Mouse (Mus musculus) embryonic facial prominence, embryonic 13.5 days (tissue): Measurements from ENCODE around the gene Trappc12. TPM values are rescaled to one million over a fixed set of nuclear protein-coding genes. Genes with fewer than 3 reads are reported as not detected.

ENCODE experiments used
- ATAC-seq: fragments of 200-750 bp; cut with Nextera tagmentation; 2 replicates; pipeline ENCODE4 v1.8.0; 2017; ENCODE audit warnings: low read depth; ENCODE audit not compliant: insufficient number of reproducible peaks, insufficient read depth, low FRiP score, low TSS enrichment
- H3K27ac ChIP-seq: fragments of 300-500 bp; sonication (generic); 2 replicates; pipeline ENCODE4 v1.5.1; 2015; ENCODE audit warnings: moderate library complexity, mild to moderate bottlenecking, inconsistent platforms
- H3K27me3 ChIP-seq: fragments of 300-500 bp; sonication (generic); 2 replicates; pipeline ENCODE4 v1.6.1; 2015; ENCODE audit warnings: mild to moderate bottlenecking, inconsistent platforms
- H3K36me3 ChIP-seq: fragments of 300-500 bp; sonication (generic); 2 replicates; pipeline ENCODE4 v1.6.1; 2015; ENCODE audit warnings: mild to moderate bottlenecking, inconsistent platforms
- H3K4me1 ChIP-seq: fragments of 300-500 bp; sonication (generic); 2 replicates; pipeline ENCODE4 v1.6.1; 2015; ENCODE audit warnings: inconsistent platforms
- H3K4me2 ChIP-seq: fragments of 300-500 bp; sonication (generic); 2 replicates; pipeline ENCODE4 v1.6.1; 2015; ENCODE audit warnings: moderate library complexity, mild to moderate bottlenecking, inconsistent platforms
- H3K4me3 ChIP-seq: fragments of 300-500 bp; sonication (generic); 2 replicates; pipeline ENCODE4 v1.5.1; 2015; ENCODE audit warnings: mild to moderate bottlenecking, inconsistent platforms
- H3K9ac ChIP-seq: fragments of 300-500 bp; sonication (generic); 2 replicates; pipeline ENCODE4 v1.6.1; 2015; ENCODE audit warnings: mild to moderate bottlenecking, inconsistent platforms
- H3K9me3 ChIP-seq: fragments of 300-500 bp; sonication (generic); 2 replicates; pipeline ENCODE4 v1.6.1; 2016; ENCODE audit warnings: inconsistent platforms
- WGBS: fragments of 180-500 bp; shearing (Covaris S2); methylation state at CpG from one replicate; pipeline ENCODE4 v1.1.7; 2015; ENCODE audit warnings: mixed read lengths; 5-methylcytosine and 5-hydroxymethylcytosine counted together
- polyA plus RNA-seq: library from polyadenylated mRNA; unstranded; fragments of >200 nt; fragmentation: Nextera tagmentation; extraction: Ambion mirVana; gene quantifications from 2 replicates; pipeline ENCODE4 v1.2.1, GENCODE M21; 2015

Gene Trappc12
- polyA plus RNA-seq, 1 experiment from 2014 or later: 47.1 TPM

GRCm38 (mm10) chr12:28732631-28733030, 17.6 kb downstream of the Trappc12 start:
- Histone ChIP-seq H3K27me3 (no peaks in the 10 kb centered on the region), H3K4me2 (no peak overlapping the region), H3K9ac (no peak overlapping the region), H3K4me3 (no peak overlapping the region), H3K9me3 (no peaks in the 10 kb centered on the region), H3K36me3 (peaks cover 73% of the 10 kb centered on the region), H3K4me1 (no peaks in the 10 kb centered on the region), H3K27ac (no peak overlapping the region)
- no peak for ATAC-seq
- 94% methylated on average over 8 of the region's 8 CpGs for WGBS

GRCm38 (mm10) chr12:28727061-28727460, 23.2 kb downstream of the Trappc12 start:
- Histone ChIP-seq H3K36me3 (peaks cover 57% of the 10 kb centered on the region), H3K4me3 (no peak overlapping the region), H3K9me3 (no peaks in the 10 kb centered on the region), H3K4me1 (no peaks in the 10 kb centered on the region), H3K9ac (no peak overlapping the region), H3K27ac (no peak overlapping the region), H3K4me2 (no peak overlapping the region), H3K27me3 (no peaks in the 10 kb centered on the region)
- 83% methylated on average over 5 of the region's 5 CpGs for WGBS
- no peak for ATAC-seq

GRCm38 (mm10) chr12:28726204-28726603, 24.1 kb downstream of the Trappc12 start:
- Histone ChIP-seq H3K4me3 (no peak overlapping the region), H3K27ac (no peak overlapping the region), H3K27me3 (no peaks in the 10 kb centered on the region), H3K4me1 (no peaks in the 10 kb centered on the region), H3K4me2 (no peak overlapping the region), H3K9me3 (no peaks in the 10 kb centered on the region), H3K36me3 (peaks cover 58% of the 10 kb centered on the region), H3K9ac (no peak overlapping the region)
- no peak for ATAC-seq
- WGBS: 90% methylated on average over 4 of the region's 4 CpGs

GRCm38 (mm10) chr12:28724366-28724765, 25.9 kb downstream of the Trappc12 start:
- no peak overlapping the region for H3K27ac ChIP-seq
- no peak for ATAC-seq
- peaks cover 65% of the 10 kb centered on the region for H3K36me3 ChIP-seq
- H3K27me3 ChIP-seq: no peaks in the 10 kb centered on the region
- H3K4me1 ChIP-seq: no peaks in the 10 kb centered on the region
- no peak overlapping the region for H3K9ac ChIP-seq
- WGBS: 66% methylated on average over 3 of the region's 3 CpGs
- H3K9me3 ChIP-seq: no peaks in the 10 kb centered on the region
- no peak overlapping the region for H3K4me3 ChIP-seq
- no peak overlapping the region for H3K4me2 ChIP-seq

- no peak overlapping the region for H3K9ac ChIP-seq
- 86% methylated on average over 2 of the region's 2 CpGs for WGBS
- no peak overlapping the region for H3K4me3 ChIP-seq
- no peaks in the 10 kb centered on the region for H3K9me3 ChIP-seq
- no peaks in the 10 kb centered on the region for H3K27me3 ChIP-seq
- no peak overlapping the region for H3K4me2 ChIP-seq
- no peak for ATAC-seq
- no peak overlapping the region for H3K27ac ChIP-seq
- no peaks in the 10 kb centered on the region for H3K4me1 ChIP-seq
- H3K36me3 ChIP-seq: peaks cover 58% of the 10 kb centered on the region
These were observed 32.2 kb downstream of the Trappc12 start for GRCm38 (mm10) chr12:28718106-28718505.

GRCm38 (mm10) chr12:28717066-28717465, 33.2 kb downstream of the Trappc12 start:
- WGBS: 89% methylated on average over 2 of the region's 2 CpGs
- H3K4me1 ChIP-seq: no peaks in the 10 kb centered on the region
- no peak overlapping the region for H3K4me3 ChIP-seq
- ATAC-seq: no peak
- H3K9me3 ChIP-seq: no peaks in the 10 kb centered on the region
- H3K27me3 ChIP-seq: no peaks in the 10 kb centered on the region
- H3K9ac ChIP-seq: no peak overlapping the region
- peaks cover 58% of the 10 kb centered on the region for H3K36me3 ChIP-seq
- no peak overlapping the region for H3K27ac ChIP-seq
- no peak overlapping the region for H3K4me2 ChIP-seq

- no peak for ATAC-seq
These were observed 35.2 kb downstream of the Trappc12 start for GRCm38 (mm10) chr12:28714822-28715632.

GRCm38 (mm10) chr12:28710566-28711185, 39.6 kb downstream of the Trappc12 start:
- ATAC-seq: no peak
- Histone ChIP-seq H3K4me3 (no peak overlapping the region), H3K4me2 (no peak overlapping the region), H3K36me3 (peaks cover 54% of the 10 kb centered on the region), H3K4me1 (no peaks in the 10 kb centered on the region), H3K27me3 (no peaks in the 10 kb centered on the region), H3K9me3 (no peaks in the 10 kb centered on the region), H3K27ac (no peak overlapping the region), H3K9ac (no peak overlapping the region)
- WGBS: 72% methylated on average over 22 of the region's 22 CpGs

More at GRCm38 (mm10) chr12:28714822-28715632, 35.2 kb downstream of the Trappc12 start:
- Histone ChIP-seq H3K27me3 (no peaks in the 10 kb centered on the region), H3K4me2 (no peak overlapping the region), H3K9me3 (no peaks in the 10 kb centered on the region), H3K36me3 (peaks cover 58% of the 10 kb centered on the region), H3K9ac (no peak overlapping the region), H3K4me3 (no peak overlapping the region), H3K4me1 (no peaks in the 10 kb centered on the region), H3K27ac (no peak overlapping the region)
- 89% methylated on average over 24 of the region's 24 CpGs for WGBS

- Histone ChIP-seq H3K36me3 (peaks cover 45% of the 10 kb centered on the region), H3K27ac (no peak overlapping the region), H3K4me1 (no peaks in the 10 kb centered on the region), H3K4me2 (no peak overlapping the region), H3K27me3 (no peaks in the 10 kb centered on the region), H3K9me3 (no peaks in the 10 kb centered on the region), H3K4me3 (no peak overlapping the region), H3K9ac (no peak overlapping the region)
- no peak for ATAC-seq
- 81% methylated on average over 4 of the region's 4 CpGs for WGBS
These were observed 42.1 kb downstream of the Trappc12 start for GRCm38 (mm10) chr12:28708154-28708553.

GRCm38 (mm10) chr12:28705204-28705603, 45.1 kb downstream of the Trappc12 start:
- H3K4me1 ChIP-seq: no peaks in the 10 kb centered on the region; the same call in 1 of the 2 replicates
- H3K9ac ChIP-seq: no peak overlapping the region
- no peaks in the 10 kb centered on the region for H3K9me3 ChIP-seq
- no peak overlapping the region for H3K4me2 ChIP-seq
- H3K27ac ChIP-seq: no peak overlapping the region
- H3K27me3 ChIP-seq: no peaks in the 10 kb centered on the region
- WGBS: 85% methylated on average over 6 of the region's 6 CpGs
- no peak for ATAC-seq
- no peak overlapping the region for H3K4me3 ChIP-seq
- H3K36me3 ChIP-seq: peaks cover 23% of the 10 kb centered on the region

GRCm38 (mm10) chr12:28704381-28704780, 45.9 kb downstream of the Trappc12 start:
- ATAC-seq: no peak
- H3K36me3 ChIP-seq: peaks cover 15% of the 10 kb centered on the region
- H3K4me1 ChIP-seq: no peaks in the 10 kb centered on the region; the same call in 1 of the 2 replicates
- H3K9me3 ChIP-seq: no peaks in the 10 kb centered on the region
- no peaks in the 10 kb centered on the region for H3K27me3 ChIP-seq
- no peak overlapping the region for H3K4me2 ChIP-seq
- H3K27ac ChIP-seq: no peak overlapping the region
- H3K9ac ChIP-seq: no peak overlapping the region
- WGBS: 6% methylated on average over 12 of the region's 12 CpGs
- H3K4me3 ChIP-seq: no peak overlapping the region

- 88% methylated on average over 11 of the region's 11 CpGs for WGBS
- no peak for ATAC-seq
- no peak overlapping the region for H3K9ac ChIP-seq
- no peaks in the 10 kb centered on the region for H3K9me3 ChIP-seq
- H3K27ac ChIP-seq: no peak overlapping the region
- no peak overlapping the region for H3K4me2 ChIP-seq
- H3K4me1 ChIP-seq: no peaks in the 10 kb centered on the region; the same call in 1 of the 2 replicates
- no peaks in the 10 kb centered on the region for H3K27me3 ChIP-seq
- peaks cover 18% of the 10 kb centered on the region for H3K36me3 ChIP-seq
- H3K4me3 ChIP-seq: no peak overlapping the region
These were observed 49.0 kb downstream of the Trappc12 start for GRCm38 (mm10) chr12:28701302-28701701.
